Mouse (Mus musculus) kidney, adult 18-20 months (tissue): Measurements from ENCODE around the gene Mycl.
"Not testable (repeated sequence)": the region's sequence is repeated elsewhere in the genome, so short reads cannot be mapped to it uniquely, and the experiment has no call there.

ENCODE experiments used
- DNase-seq: peaks from one replicate; pipeline ENCODE4 v3.0.0; 2021

Mycl gene

GRCm38 (mm10) chr4:122981930-122982329 is 13.5 kb upstream of the Mycl start:
- no peak for DNase-seq

GRCm38 (mm10) chr4:122982537-122982936 is 12.9 kb upstream of the Mycl start:
- DNase-seq: no peak

GRCm38 (mm10) chr4:122983486-122984261 is 11.8 kb upstream of the Mycl start:
- no peak for DNase-seq

- peak; percentile 51 for DNase-seq
These were observed 10.3 kb upstream of the Mycl start for GRCm38 (mm10) chr4:122985110-122985509.

- no peak for DNase-seq
These were observed 8.0 kb upstream of the Mycl start for GRCm38 (mm10) chr4:122987421-122987820.

GRCm38 (mm10) chr4:122988004-122988403 is 7.4 kb upstream of the Mycl start:
- DNase-seq: not testable (repeated sequence)

GRCm38 (mm10) chr4:122991177-122991576 is 4.3 kb upstream of the Mycl start:
- no peak for DNase-seq

GRCm38 (mm10) chr4:122992276-122992675 is 3.2 kb upstream of the Mycl start:
- no peak for DNase-seq

GRCm38 (mm10) chr4:122996221-122996617 is 767 bp downstream of the Mycl start:
- DNase-seq: peak; percentile 50

- no peak for DNase-seq
These were observed 1.3 kb downstream of the Mycl start for GRCm38 (mm10) chr4:122996618-122997381.

GRCm38 (mm10) chr4:122998537-122999262 is 3.2 kb downstream of the Mycl start:
- no peak for DNase-seq

- DNase-seq: no peak
These were observed 3.8 kb downstream of the Mycl start for GRCm38 (mm10) chr4:122999263-122999691.

- DNase-seq: no peak
These were observed 4.7 kb downstream of the Mycl start for GRCm38 (mm10) chr4:123000130-123000529.

- DNase-seq: no peak
These were observed 5.3 kb downstream of the Mycl start for GRCm38 (mm10) chr4:123000617-123001342.

GRCm38 (mm10) chr4:123005054-123005966 is 9.9 kb downstream of the Mycl start:
- no peak for DNase-seq

- DNase-seq: not testable (repeated sequence)
These were observed 17.0 kb downstream of the Mycl start for GRCm38 (mm10) chr4:123012501-123012900.

GRCm38 (mm10) chr4:123013346-123013945 is 18.0 kb downstream of the Mycl start:
- DNase-seq: no peak

GRCm38 (mm10) chr4:123013949-123014406 is 18.5 kb downstream of the Mycl start:
- no peak for DNase-seq

- no peak for DNase-seq
These were observed 19.2 kb downstream of the Mycl start for GRCm38 (mm10) chr4:123014501-123015282.

- peak; percentile 94 for DNase-seq
These were observed 21.1 kb downstream of the Mycl start, which contains the start of gene Trit1 for GRCm38 (mm10) chr4:123016451-123016957. Gene Trit1 (plus strand): TSS chr4:123016597.
